Mouse (Mus musculus) thymus, adult 2 months (tissue): ENCODE data around the gene Frmd4a. TPM values are rescaled to one million over a fixed set of nuclear protein-coding genes. Genes with fewer than 3 reads are reported as not detected.
A peak's percentile ranks its signal among the peaks of the same experiment; 100 is the strongest.

ENCODE experiments used
- DNase-seq: peaks from one replicate; pipeline ENCODE4 v3.0.0; 2021
- H3K27ac ChIP-seq: fragments of 200-500 bp; 2 replicates; pipeline ENCODE4 v1.5.1; 2012; ENCODE audit warnings: low read length, control low read depth; ENCODE audit not compliant: control insufficient read depth, insufficient read depth
- H3K27me3 ChIP-seq: fragments of 200-500 bp; 2 replicates; pipeline ENCODE4 v1.6.1; 2012; ENCODE audit warnings: mild to moderate bottlenecking, low read length, moderate library complexity, mixed read lengths; ENCODE audit not compliant: control insufficient read depth, insufficient read depth
- H3K36me3 ChIP-seq: fragments of 200-500 bp; 2 replicates; pipeline ENCODE4 v1.6.1; 2012; ENCODE audit warnings: mild to moderate bottlenecking, low read length, moderate library complexity; ENCODE audit not compliant: control insufficient read depth, insufficient read depth
- H3K4me1 ChIP-seq: fragments of 200-500 bp; replicated peaks from 2 replicates; pipeline ENCODE4 v1.6.1; 2012; ENCODE audit warnings: low read length; ENCODE audit not compliant: control insufficient read depth, insufficient read depth
- H3K4me3 ChIP-seq: fragments of 200-500 bp; 2 replicates; pipeline ENCODE4 v1.5.1; 2012; ENCODE audit warnings: mild to moderate bottlenecking, low read length, control low read depth, moderate library complexity; ENCODE audit not compliant: control insufficient read depth, insufficient read depth
- CTCF ChIP-seq: fragments of 200-500 bp; IDR thresholded peaks from 2 replicates; pipeline ENCODE4 v1.5.1; 2012; ENCODE audit warnings: mild to moderate bottlenecking, control low read depth, low read length, moderate library complexity, borderline replicate concordance; ENCODE audit not compliant: control insufficient read depth, poor library complexity, insufficient read depth; ENCODE audit errors: extremely low read depth
- POLR2A ChIP-seq: fragments of 200-500 bp; IDR thresholded peaks from 2 replicates; pipeline ENCODE4 v1.6.1; 2012; ENCODE audit warnings: mild to moderate bottlenecking, low read length, control low read depth, moderate library complexity; ENCODE audit not compliant: control insufficient read depth, poor library complexity, insufficient read depth; ENCODE audit errors: extremely low read depth
- WGBS: fragments of 180-500 bp; shearing (Covaris S2); methylation state at CpG from one replicate; pipeline ENCODE4 v1.1.7; 2018; 5-methylcytosine and 5-hydroxymethylcytosine counted together
- polyA plus RNA-seq: library from polyadenylated mRNA; depleted of rRNA; stranded (reverse); fragments of >200 nt; gene quantifications from 2 replicates; pipeline ENCODE4 v1.2.3, GENCODE M21; 2012

Gene Frmd4a
- polyA plus RNA-seq, 1 experiment = 17.5 TPM

DNA sequence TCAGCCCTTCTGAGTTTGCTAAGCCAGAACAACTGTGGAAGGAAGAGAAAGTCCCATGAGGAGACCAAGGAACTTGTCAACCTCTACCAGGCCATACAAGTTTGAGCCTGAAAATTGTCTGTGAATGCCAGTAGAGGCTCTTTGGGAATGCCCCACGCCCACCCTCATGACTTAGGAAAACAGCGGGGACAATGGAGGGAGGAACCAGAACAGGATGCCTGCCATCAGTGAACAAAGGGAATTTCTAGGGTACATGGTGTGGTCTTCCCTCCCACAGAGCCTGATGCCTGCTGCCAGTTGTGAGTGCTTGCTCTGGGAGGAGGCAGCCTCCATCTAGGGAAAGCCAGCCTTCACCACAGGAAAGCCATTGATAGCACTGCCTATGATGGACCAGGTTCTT lies 557.6 kb downstream of the Frmd4a start:
- no peaks in the 10 kb centered on the region for H3K27me3 ChIP-seq
- H3K27ac ChIP-seq = no peak overlapping the region
- 86% methylated on average over 2 of the region's 2 CpGs for WGBS
- 0 out of 2 replicates have a peak, but pooled peaks cover 6% of the 10 kb centered on the region for H3K4me1 ChIP-seq
- no peak overlapping the region for H3K4me3 ChIP-seq
- no peak for TF ChIP-seq POLR2A
- no peak for DNase-seq
- no peaks in the 10 kb centered on the region for H3K36me3 ChIP-seq

DNA sequence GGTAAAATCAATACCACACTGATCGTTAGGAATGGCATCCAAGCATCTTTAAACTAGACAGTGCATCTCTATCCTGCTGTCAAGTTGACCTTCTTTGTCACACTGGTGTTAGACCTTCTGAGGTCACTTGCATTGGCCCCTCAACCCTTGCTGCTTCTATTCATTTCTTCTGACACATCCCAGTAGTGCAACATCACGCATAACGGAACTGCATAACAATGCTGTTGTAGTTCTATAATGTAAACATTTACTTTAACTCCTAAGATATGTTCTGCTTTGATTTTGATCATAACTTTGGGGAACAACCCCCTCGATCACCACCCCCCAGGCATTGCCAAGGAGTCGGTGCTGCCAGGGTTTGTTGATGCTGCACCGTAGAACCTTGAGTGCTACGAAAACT lies 558.5 kb downstream of the Frmd4a start:
- Histone ChIP-seq H3K27ac (no peak overlapping the region), H3K4me3 (no peak overlapping the region), H3K27me3 (no peaks in the 10 kb centered on the region), H3K36me3 (no peaks in the 10 kb centered on the region), H3K4me1 (peaks cover 7% of the 10 kb centered on the region)
- no peak for DNase-seq
- no peak for TF ChIP-seq POLR2A
- no peak for TF ChIP-seq CTCF
- whole genome bisulfite sequencing = 96% methylated on average over 7 of the region's 7 CpGs

DNA sequence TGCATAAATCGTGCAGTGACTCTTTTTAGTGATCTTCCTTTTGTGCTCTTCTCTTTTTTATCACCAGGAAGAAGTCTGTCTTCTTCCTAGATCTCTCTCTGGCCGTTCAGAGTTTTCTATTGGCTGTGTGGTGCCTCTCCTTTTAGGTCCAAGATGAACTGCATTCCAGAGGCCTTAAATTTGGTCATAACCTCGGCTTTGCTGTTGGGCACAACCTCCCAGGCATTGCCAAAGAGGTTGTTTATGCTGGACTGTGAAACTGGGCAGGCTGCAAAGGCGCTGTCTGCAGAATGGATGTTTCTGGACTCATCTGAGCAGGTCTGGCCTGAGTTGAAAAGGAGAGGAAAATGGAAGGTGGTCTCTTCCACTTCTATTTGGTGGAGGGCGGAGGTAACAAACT lies 560.8 kb downstream of the Frmd4a start:
- H3K4me1 ChIP-seq = peaks cover 9% of the 10 kb centered on the region
- WGBS = 86% methylated on average over 5 of the region's 5 CpGs

DNA sequence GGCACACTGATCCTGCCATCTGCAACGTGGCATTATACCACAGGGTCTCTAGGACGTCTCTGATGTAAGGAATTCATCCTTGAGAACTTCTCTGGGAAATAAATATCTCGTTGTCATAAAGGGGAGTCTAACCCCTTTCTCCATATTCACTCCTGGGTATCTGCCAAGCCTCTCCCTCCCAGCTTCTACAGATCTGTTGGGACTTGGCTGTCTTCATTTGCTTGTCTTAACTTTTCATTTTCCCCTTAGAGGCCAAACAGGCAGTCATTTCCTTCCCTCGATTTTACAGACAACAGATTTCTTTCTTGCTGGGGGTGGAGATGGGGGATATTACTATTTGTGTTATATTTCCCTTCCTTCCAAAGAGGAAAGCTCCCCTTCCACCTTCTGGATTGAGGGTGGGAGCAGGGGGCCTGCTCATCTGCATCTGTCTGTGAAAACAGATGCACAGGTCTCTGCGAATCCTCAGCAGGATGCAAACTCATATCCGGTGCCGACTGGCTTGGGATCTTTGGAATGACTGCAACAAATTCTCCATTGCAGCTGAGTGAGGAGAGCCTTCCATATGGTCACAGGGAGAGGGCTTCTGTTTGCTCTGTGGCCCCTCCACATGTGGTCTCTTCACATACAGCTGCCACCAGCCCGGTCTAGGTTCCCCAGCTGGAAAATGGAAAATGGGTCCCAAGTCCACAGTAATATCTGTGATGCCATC lies 562.0 kb downstream of the Frmd4a start:
- 83% methylated on average over 8 of the region's 8 CpGs for WGBS
- no peak overlapping the region for H3K4me3 ChIP-seq
- H3K36me3 ChIP-seq = no peaks in the 10 kb centered on the region
- H3K27ac ChIP-seq = no peak overlapping the region
- no peak for TF ChIP-seq POLR2A
- TF ChIP-seq CTCF = no peak
- peaks cover 9% of the 10 kb centered on the region for H3K4me1 ChIP-seq
- H3K27me3 ChIP-seq = no peaks in the 10 kb centered on the region
- DNase-seq = no peak

More for the DNA sequence above, 560.8 kb downstream of the Frmd4a start:
- Histone ChIP-seq H3K27ac (no peak overlapping the region), H3K27me3 (no peaks in the 10 kb centered on the region), H3K4me3 (no peak overlapping the region), H3K36me3 (no peaks in the 10 kb centered on the region)
- no peak for TF ChIP-seq CTCF
- TF ChIP-seq POLR2A = no peak
- DNase-seq = no peak

DNA sequence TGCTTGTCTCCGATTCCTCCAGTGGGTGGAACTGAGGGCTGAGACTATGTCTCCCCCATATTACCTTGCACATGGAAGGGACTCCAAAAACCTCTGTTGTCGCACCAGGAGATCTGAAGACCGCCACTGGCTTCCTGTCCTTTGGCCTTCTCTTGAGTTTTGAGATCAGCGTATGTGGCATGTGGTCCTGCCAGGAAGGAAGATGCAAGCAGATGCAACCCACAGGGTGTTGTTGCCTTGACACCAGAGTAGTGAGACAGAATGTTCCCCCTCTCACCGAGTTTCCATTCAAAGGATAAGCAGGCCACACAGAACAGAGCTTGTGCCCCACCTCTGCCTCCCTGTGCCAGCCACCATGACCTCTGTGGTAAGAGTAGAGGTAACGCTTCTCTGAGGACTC lies 563.1 kb downstream of the Frmd4a start:
- no peak overlapping the region for H3K4me3 ChIP-seq
- WGBS = 9% methylated on average over 6 of the region's 6 CpGs
- TF ChIP-seq POLR2A (no peak), CTCF (no peak)
- peak overlapping the region; percentile 15; the same call in 1 of the 2 replicates for H3K27ac ChIP-seq
- no peaks in the 10 kb centered on the region for H3K27me3 ChIP-seq
- H3K4me1 ChIP-seq = peaks cover 9% of the 10 kb centered on the region
- DNase-seq = peak; percentile 29
- no peaks in the 10 kb centered on the region for H3K36me3 ChIP-seq

DNA sequence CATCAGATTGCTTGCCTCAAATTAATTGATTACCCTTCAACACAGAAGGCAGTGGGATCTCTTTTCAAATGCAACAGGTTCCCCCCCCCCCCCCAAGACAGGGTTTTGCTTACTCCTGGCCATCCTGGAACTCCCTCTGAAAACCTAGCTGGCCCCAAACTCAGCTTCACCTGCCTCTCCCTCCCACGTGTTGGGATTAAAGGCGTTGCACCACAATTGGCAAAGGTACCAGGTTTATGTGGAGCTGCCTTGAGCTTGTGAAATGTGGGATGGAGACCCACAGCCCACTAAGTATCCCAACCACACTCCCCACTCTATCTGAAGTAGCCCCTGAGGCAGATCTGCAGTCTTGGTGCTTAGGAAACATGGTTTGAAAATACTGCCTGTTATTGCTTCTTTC lies 565.4 kb downstream of the Frmd4a start:
- peaks cover 4% of the 10 kb centered on the region; the same call in 1 of the 2 replicates for H3K36me3 ChIP-seq

More for the DNA sequence above, 565.4 kb downstream of the Frmd4a start:
- no peak overlapping the region for H3K27ac ChIP-seq
- 91% methylated on average over 2 of the region's 2 CpGs for WGBS
- no peak for TF ChIP-seq POLR2A
- TF ChIP-seq CTCF = no peak
- H3K4me3 ChIP-seq = no peak overlapping the region
- peaks cover 9% of the 10 kb centered on the region for H3K4me1 ChIP-seq
- no peaks in the 10 kb centered on the region for H3K27me3 ChIP-seq
- no peak for DNase-seq
